Mouse (Mus musculus): ENCODE data around the gene Stx8.

Stx8 gene

GRCm38 (mm10) chr11:68091975-68092759, 126.2 kb downstream of the Stx8 start:
- DNase-seq, result no peak

GRCm38 (mm10) chr11:68101598-68101997, 135.6 kb downstream of the Stx8 start:
- no peak for DNase-seq

- no peak for DNase-seq
Observed at GRCm38 (mm10) chr11:68103480-68103879, 137.5 kb downstream of the Stx8 start.

GRCm38 (mm10) chr11:68106053-68106452, 140.1 kb downstream of the Stx8 start:
- DNase-seq, result no peak

- DNase-seq, result no peak
Observed at GRCm38 (mm10) chr11:68113454-68114100, 147.6 kb downstream of the Stx8 start.

- no peak for DNase-seq
Observed at GRCm38 (mm10) chr11:68114202-68114601, 148.2 kb downstream of the Stx8 start.

- no peak for DNase-seq
Observed at GRCm38 (mm10) chr11:68116157-68116556, 150.2 kb downstream of the Stx8 start.

- DNase-seq, result peak; percentile 73
Observed at GRCm38 (mm10) chr11:68117878-68118660, 152.1 kb downstream of the Stx8 start.

- DNase-seq, result no peak
Observed at GRCm38 (mm10) chr11:68118679-68119078, 152.7 kb downstream of the Stx8 start.

GRCm38 (mm10) chr11:68119136-68119535, 153.1 kb downstream of the Stx8 start:
- DNase-seq, result no peak

GRCm38 (mm10) chr11:68121260-68121659, 155.3 kb downstream of the Stx8 start:
- DNase-seq, result no peak

- no peak for DNase-seq
Observed at GRCm38 (mm10) chr11:68121660-68122059, 155.7 kb downstream of the Stx8 start.

GRCm38 (mm10) chr11:68126071-68126470, 160.1 kb downstream of the Stx8 start:
- no peak for DNase-seq

GRCm38 (mm10) chr11:68134494-68134893, 168.5 kb downstream of the Stx8 start:
- no peak for DNase-seq

- DNase-seq, result no peak
Observed at GRCm38 (mm10) chr11:68135350-68135749, 169.4 kb downstream of the Stx8 start.

- DNase-seq, result no peak
Observed at GRCm38 (mm10) chr11:68136687-68137086, 170.7 kb downstream of the Stx8 start.

- no peak for DNase-seq
Observed at GRCm38 (mm10) chr11:68142296-68142695, 176.3 kb downstream of the Stx8 start.

GRCm38 (mm10) chr11:68144235-68145065, 178.5 kb downstream of the Stx8 start:
- DNase-seq, result no peak

- no peak for DNase-seq
Observed at GRCm38 (mm10) chr11:68145066-68145585, 179.1 kb downstream of the Stx8 start.

GRCm38 (mm10) chr11:68145586-68146455, 179.8 kb downstream of the Stx8 start:
- DNase-seq, result no peak

- DNase-seq, result no peak
Observed at GRCm38 (mm10) chr11:68146456-68146851, 180.5 kb downstream of the Stx8 start.

Data from cerebellum, adult 8-10 months (tissue).